Mouse (Mus musculus): Measurements from ENCODE around the gene Wwc2. TPM values are rescaled to one million over a fixed set of nuclear protein-coding genes. Genes with fewer than 3 reads are reported as not detected.
"Not testable (repeated sequence)": the region's sequence is repeated elsewhere in the genome, so short reads cannot be mapped to it uniquely, and the experiment has no call there.

The Wwc2 gene
- polyA plus RNA-seq, 1 experiment from 2014 or later = 6.6 TPM

DNA sequence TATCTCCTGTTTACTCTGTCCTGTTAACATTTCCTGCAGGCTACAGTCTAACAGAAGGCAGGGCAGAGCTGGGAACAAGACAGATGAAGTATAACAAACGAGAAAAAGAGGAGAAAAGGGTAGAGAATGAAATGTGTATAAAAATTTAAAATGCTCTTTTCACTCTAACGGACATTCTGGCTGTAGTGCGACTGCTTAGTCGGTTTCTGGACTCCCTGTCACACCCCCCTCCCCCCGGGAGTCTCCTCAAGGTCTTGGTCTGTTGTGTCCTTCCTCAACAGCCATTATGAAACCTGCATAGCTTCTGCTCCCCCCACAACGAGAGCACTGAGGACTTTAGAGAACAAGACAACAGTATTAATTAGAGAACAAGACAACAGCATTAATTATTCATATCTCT is 158.1 kb downstream of the Wwc2 start:
- no peak overlapping the region for H3K9ac ChIP-seq (replicated peaks; ENCODE audit: low read length)
- no peak for ATAC-seq (ENCODE audit: low FRiP score, low TSS enrichment)
- H3K4me3 ChIP-seq (replicated peaks; ENCODE audit: low read depth, low read length) = no peak overlapping the region
- H3K36me3 ChIP-seq (ENCODE audit: control insufficient read depth, insufficient read depth, low read length) = no peaks in the 10 kb centered on the region
- no peaks in the 10 kb centered on the region for H3K27me3 ChIP-seq (ENCODE audit: control insufficient read depth, insufficient read depth, low read length)
- no peak overlapping the region for H3K27ac ChIP-seq (replicated peaks; ENCODE audit: low read depth, low read length)
- no peak overlapping the region for H3K4me2 ChIP-seq (ENCODE audit: low read length)
- no peaks in the 10 kb centered on the region for H3K9me3 ChIP-seq (ENCODE audit: control insufficient read depth, low read length)
- no peak for DNase-seq
- 74% methylated on average over 6 of the region's 6 CpGs for WGBS
- H3K4me1 ChIP-seq (ENCODE audit: control insufficient read depth, insufficient read depth, low read length) = no peaks in the 10 kb centered on the region

DNA sequence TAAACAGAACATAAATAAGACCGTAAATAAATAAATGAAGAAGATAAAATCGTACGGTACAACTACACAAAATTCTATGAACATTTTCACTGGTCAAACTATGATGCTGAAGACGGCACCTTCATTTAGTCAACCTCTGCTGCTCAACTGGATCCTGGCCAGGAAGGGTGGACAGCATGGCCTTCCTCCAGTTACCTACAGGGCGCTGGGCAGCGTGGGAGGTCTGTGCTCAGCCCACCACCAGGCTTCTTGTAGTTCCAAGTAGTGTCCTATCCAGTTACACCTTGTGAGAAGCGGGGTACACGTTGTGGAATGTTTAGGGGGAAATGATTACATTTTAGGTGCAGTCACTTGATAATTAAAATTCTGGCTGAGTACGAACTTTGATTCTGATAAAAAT is 163.8 kb downstream of the Wwc2 start:
- WGBS = 91% methylated on average over 9 of the region's 9 CpGs

DNA sequence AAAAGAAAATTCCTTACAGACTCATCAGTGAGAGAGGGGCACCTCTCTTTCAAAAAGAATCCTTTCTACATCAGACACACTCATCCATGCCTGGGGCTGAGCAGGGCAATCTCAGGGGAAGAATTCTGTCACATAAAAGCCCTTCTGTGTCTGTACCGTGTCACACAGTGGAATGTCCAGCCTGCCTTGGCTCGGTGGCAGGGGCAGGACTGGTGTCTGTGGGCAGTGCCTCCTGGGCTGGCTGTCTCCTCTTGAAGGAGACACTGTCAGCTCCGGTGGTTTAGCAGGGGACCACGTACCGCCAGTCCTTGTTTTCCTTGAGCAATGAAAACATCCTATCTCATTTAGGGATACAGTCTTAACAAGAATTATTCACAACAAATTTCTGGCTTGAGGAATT is 165.1 kb downstream of the Wwc2 start:
- no peak for ATAC-seq (ENCODE audit: low FRiP score, low TSS enrichment)
- H3K9me3 ChIP-seq (ENCODE audit: control insufficient read depth, low read length) = no peaks in the 10 kb centered on the region
- 55% methylated on average over 5 of the region's 5 CpGs for WGBS

More for the DNA sequence above, 163.8 kb downstream of the Wwc2 start:
- H3K36me3 ChIP-seq (ENCODE audit: control insufficient read depth, insufficient read depth, low read length) = no peaks in the 10 kb centered on the region
- no peak overlapping the region for H3K9ac ChIP-seq (replicated peaks; ENCODE audit: low read length)
- H3K9me3 ChIP-seq (ENCODE audit: control insufficient read depth, low read length) = no peaks in the 10 kb centered on the region
- DNase-seq (no peak), ATAC-seq (ENCODE audit: low FRiP score, low TSS enrichment) (no peak)
- no peak overlapping the region for H3K27ac ChIP-seq (replicated peaks; ENCODE audit: low read depth, low read length)
- H3K4me2 ChIP-seq (ENCODE audit: low read length) = no peak overlapping the region
- H3K4me3 ChIP-seq (replicated peaks; ENCODE audit: low read depth, low read length) = no peak overlapping the region
- 0 out of 2 replicates have a peak, but pooled peaks cover 3% of the 10 kb centered on the region for H3K4me1 ChIP-seq (ENCODE audit: control insufficient read depth, insufficient read depth, low read length)
- no peaks in the 10 kb centered on the region for H3K27me3 ChIP-seq (ENCODE audit: control insufficient read depth, insufficient read depth, low read length)

DNA sequence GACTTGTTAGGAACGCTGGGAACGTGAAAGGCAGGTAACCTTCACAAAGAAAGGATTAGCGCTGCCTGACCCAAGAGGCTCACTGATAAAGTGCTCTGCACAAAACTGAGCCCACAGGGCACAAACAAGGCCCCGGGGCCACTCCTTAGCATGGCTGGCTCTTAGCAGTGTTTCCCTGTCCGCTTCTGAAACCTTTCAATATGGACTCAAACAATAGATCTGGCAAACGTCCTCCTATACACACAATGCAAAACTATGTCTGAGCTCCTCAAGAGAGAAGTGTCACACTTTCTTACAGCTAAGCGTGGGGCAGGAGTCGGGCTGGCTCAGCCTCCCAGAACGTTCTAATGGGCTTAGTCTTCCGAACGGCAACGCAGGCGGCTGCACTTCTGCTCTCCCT is 166.5 kb downstream of the Wwc2 start, which contains the start of gene Cldn22:
Cldn22 (plus strand) TSS at position 301 of the 400 bp plus-strand sequence.
- Histone ChIP-seq H3K4me2 (ENCODE audit: low read length) (no peak within 1 kb of the TSS), H3K9me3 (ENCODE audit: control insufficient read depth, low read length) (no peaks in the 10 kb centered on the region), H3K36me3 (ENCODE audit: control insufficient read depth, insufficient read depth, low read length) (no peaks in the 10 kb centered on the region), H3K4me1 (ENCODE audit: control insufficient read depth, insufficient read depth, low read length) (0 out of 2 replicates have a peak, but pooled peaks cover 3% of the 10 kb centered on the region), H3K27ac (replicated peaks; ENCODE audit: low read depth, low read length) (no peak within 1 kb of the TSS), H3K4me3 (replicated peaks; ENCODE audit: low read depth, low read length) (no peak within 1 kb of the TSS), H3K27me3 (ENCODE audit: control insufficient read depth, insufficient read depth, low read length) (no peaks in the 10 kb centered on the region), H3K9ac (replicated peaks; ENCODE audit: low read length) (no peak within 1 kb of the TSS)
- ATAC-seq (ENCODE audit: low FRiP score, low TSS enrichment) (no peak), DNase-seq (peak; percentile 16)
- WGBS = 32% methylated on average over 13 of the region's 13 CpGs

More for the DNA sequence above, 165.1 kb downstream of the Wwc2 start:
- H3K4me1 ChIP-seq (ENCODE audit: control insufficient read depth, insufficient read depth, low read length) = 0 out of 2 replicates have a peak, but pooled peaks cover 3% of the 10 kb centered on the region
- H3K9ac ChIP-seq (replicated peaks; ENCODE audit: low read length) = no peak overlapping the region
- no peak overlapping the region for H3K27ac ChIP-seq (replicated peaks; ENCODE audit: low read depth, low read length)
- no peak overlapping the region for H3K4me3 ChIP-seq (replicated peaks; ENCODE audit: low read depth, low read length)
- no peaks in the 10 kb centered on the region for H3K36me3 ChIP-seq (ENCODE audit: control insufficient read depth, insufficient read depth, low read length)
- DNase-seq = no peak
- no peaks in the 10 kb centered on the region for H3K27me3 ChIP-seq (ENCODE audit: control insufficient read depth, insufficient read depth, low read length)
- H3K4me2 ChIP-seq (ENCODE audit: low read length) = no peak overlapping the region

DNA sequence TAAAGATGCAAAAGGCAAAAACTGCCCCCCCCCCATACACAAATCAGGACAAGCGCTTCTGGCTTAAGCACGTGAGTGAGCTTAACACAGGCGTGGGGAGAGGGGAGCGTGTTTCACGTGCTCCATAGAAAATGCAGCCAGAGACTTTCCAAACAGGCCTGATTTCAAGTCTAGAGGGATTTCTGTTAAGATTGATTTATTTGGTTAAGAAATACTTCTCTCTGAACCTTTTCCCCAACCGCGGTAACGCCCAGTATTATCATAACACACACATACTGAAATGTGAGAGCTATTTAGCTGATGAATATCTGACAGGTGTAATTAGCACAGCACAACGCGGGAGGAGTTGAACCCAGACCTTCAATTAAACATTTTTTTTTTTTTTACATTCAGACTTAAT is 166.9 kb downstream of the Wwc2 start:
- no peak overlapping the region for H3K9ac ChIP-seq (replicated peaks; ENCODE audit: low read length)
- no peak overlapping the region for H3K4me2 ChIP-seq (ENCODE audit: low read length)
- no peaks in the 10 kb centered on the region for H3K9me3 ChIP-seq (ENCODE audit: control insufficient read depth, low read length)
- DNase-seq (peak; percentile 31), ATAC-seq (ENCODE audit: low FRiP score, low TSS enrichment) (no peak)
- 52% methylated on average over 10 of the region's 10 CpGs for WGBS
- no peak overlapping the region for H3K27ac ChIP-seq (replicated peaks; ENCODE audit: low read depth, low read length)
- H3K4me1 ChIP-seq (ENCODE audit: control insufficient read depth, insufficient read depth, low read length) = 0 out of 2 replicates have a peak, but pooled peaks cover 3% of the 10 kb centered on the region
- no peaks in the 10 kb centered on the region for H3K36me3 ChIP-seq (ENCODE audit: control insufficient read depth, insufficient read depth, low read length)
- H3K27me3 ChIP-seq (ENCODE audit: control insufficient read depth, insufficient read depth, low read length) = no peaks in the 10 kb centered on the region
- H3K4me3 ChIP-seq (replicated peaks; ENCODE audit: low read depth, low read length) = no peak overlapping the region

DNA sequence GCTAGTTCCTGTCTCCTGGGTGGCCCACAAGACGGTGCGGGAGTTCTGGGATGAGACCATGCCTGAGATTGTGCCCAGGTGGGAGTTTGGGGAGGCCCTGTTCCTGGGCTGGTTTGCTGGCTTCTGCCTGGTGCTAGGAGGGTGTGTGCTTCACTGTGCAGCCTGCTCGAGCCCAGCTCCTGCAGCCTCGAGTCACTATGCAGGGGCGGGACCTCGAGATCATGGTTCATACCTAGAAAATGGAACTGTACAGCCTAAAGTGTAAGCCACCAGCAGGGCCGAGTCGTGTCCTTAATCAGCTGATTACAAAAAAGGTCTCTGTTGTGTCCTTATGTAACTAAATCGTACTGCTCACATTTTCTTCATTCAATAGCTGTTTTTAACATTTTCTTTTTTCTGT is 168.2 kb downstream of the Wwc2 start:
- 93% methylated on average over 7 of the region's 9 CpGs for WGBS
- not testable (repeated sequence) for H3K36me3 ChIP-seq (ENCODE audit: control insufficient read depth, insufficient read depth, low read length); H3K9me3 ChIP-seq (ENCODE audit: control insufficient read depth, low read length); ATAC-seq (ENCODE audit: low FRiP score, low TSS enrichment); H3K9ac ChIP-seq (replicated peaks; ENCODE audit: low read length); H3K27me3 ChIP-seq (ENCODE audit: control insufficient read depth, insufficient read depth, low read length); DNase-seq; H3K4me1 ChIP-seq (ENCODE audit: control insufficient read depth, insufficient read depth, low read length); H3K27ac ChIP-seq (replicated peaks; ENCODE audit: low read depth, low read length); H3K4me2 ChIP-seq (ENCODE audit: low read length); H3K4me3 ChIP-seq (replicated peaks; ENCODE audit: low read depth, low read length)

DNA sequence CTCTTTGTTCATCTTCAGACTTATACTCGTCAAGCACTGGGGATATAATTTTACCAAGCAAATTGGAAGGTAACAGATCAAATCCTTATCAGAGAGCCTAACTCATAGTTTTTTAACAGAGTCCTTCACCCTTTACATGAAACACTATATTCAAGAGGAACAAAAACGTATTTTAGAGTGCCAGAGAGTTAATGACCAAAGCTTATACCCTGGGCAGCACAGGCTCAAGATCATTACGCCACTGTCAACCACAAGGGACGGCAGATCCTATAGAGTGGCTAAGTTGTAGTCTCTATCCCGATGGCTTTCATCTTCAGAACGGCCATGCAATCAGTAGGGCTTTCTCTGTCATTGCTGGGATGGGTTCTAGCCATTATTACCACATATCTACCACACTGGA is 168.9 kb downstream of the Wwc2 start, which contains the start of gene Cldn24:
Cldn24 (plus strand) TSS at position 301 of the 400 bp plus-strand sequence.
- H3K36me3 ChIP-seq (ENCODE audit: control insufficient read depth, insufficient read depth, low read length) = no peaks in the 10 kb centered on the region
- ATAC-seq (ENCODE audit: low FRiP score, low TSS enrichment) (no peak), DNase-seq (no peak)
- 0 out of 2 replicates have a peak, but pooled peaks cover 3% of the 10 kb centered on the region for H3K4me1 ChIP-seq (ENCODE audit: control insufficient read depth, insufficient read depth, low read length)
- H3K4me2 ChIP-seq (ENCODE audit: low read length) = no peak within 1 kb of the TSS
- WGBS = 86% methylated on average over 6 of the region's 6 CpGs
- no peaks in the 10 kb centered on the region for H3K27me3 ChIP-seq (ENCODE audit: control insufficient read depth, insufficient read depth, low read length)
- no peak within 1 kb of the TSS for H3K4me3 ChIP-seq (replicated peaks; ENCODE audit: low read depth, low read length)
- no peaks in the 10 kb centered on the region for H3K9me3 ChIP-seq (ENCODE audit: control insufficient read depth, low read length)
- H3K9ac ChIP-seq (replicated peaks; ENCODE audit: low read length) = no peak within 1 kb of the TSS
- H3K27ac ChIP-seq (replicated peaks; ENCODE audit: low read depth, low read length) = no peak within 1 kb of the TSS

DNA sequence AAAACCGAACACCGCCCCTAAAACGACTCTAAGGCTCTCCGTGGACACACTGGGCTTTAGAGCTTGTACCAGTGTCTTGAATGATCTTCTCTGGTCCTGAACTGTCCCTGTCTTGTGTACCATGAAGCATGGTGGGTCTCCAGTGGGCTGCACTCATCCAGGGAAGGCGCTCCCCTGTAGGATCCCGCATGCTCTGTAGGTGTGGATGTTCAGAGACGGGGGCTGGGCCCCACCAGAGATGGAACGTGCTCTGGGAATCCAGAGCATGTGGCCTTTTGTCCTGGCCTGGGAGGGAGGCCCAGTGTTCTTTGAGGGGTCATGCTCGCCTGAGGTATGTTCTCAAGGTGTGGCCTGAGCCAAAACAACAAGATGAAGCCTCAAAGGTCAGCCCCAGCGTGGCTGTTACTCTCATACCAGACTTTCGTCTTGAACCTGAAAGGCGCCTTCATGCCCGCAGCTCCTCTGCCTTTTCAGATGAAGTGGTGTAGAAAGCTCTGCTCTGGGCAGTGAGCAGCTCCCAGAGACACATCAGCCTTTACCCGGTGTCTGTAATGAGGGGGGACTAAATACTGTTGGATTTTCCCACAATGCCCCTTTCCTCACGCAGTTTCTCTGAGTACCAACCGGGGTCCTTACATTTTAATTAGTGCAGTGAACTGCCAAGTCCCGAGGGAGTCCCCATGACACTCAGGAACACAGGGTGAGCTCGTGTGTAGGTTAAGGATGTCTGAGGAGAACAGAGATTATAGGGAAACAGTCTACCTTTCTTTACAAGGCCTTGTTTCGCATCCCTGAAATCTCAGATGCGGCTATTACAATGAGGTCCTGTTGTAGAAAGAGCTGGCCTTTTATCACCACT is 169.6 kb downstream of the Wwc2 start:
- no peak overlapping the region for H3K4me2 ChIP-seq (ENCODE audit: low read length)
- H3K27me3 ChIP-seq (ENCODE audit: control insufficient read depth, insufficient read depth, low read length) = no peaks in the 10 kb centered on the region
- H3K9me3 ChIP-seq (ENCODE audit: control insufficient read depth, low read length) = no peaks in the 10 kb centered on the region
- H3K36me3 ChIP-seq (ENCODE audit: control insufficient read depth, insufficient read depth, low read length) = no peaks in the 10 kb centered on the region
- 84% methylated on average over 20 of the region's 20 CpGs for WGBS
- DNase-seq (no peak), ATAC-seq (ENCODE audit: low FRiP score, low TSS enrichment) (no peak)
- H3K4me1 ChIP-seq (ENCODE audit: control insufficient read depth, insufficient read depth, low read length) = 0 out of 2 replicates have a peak, but pooled peaks cover 3% of the 10 kb centered on the region
- no peak overlapping the region for H3K9ac ChIP-seq (replicated peaks; ENCODE audit: low read length)
- H3K27ac ChIP-seq (replicated peaks; ENCODE audit: low read depth, low read length) = no peak overlapping the region
- no peak overlapping the region for H3K4me3 ChIP-seq (replicated peaks; ENCODE audit: low read depth, low read length)

DNA sequence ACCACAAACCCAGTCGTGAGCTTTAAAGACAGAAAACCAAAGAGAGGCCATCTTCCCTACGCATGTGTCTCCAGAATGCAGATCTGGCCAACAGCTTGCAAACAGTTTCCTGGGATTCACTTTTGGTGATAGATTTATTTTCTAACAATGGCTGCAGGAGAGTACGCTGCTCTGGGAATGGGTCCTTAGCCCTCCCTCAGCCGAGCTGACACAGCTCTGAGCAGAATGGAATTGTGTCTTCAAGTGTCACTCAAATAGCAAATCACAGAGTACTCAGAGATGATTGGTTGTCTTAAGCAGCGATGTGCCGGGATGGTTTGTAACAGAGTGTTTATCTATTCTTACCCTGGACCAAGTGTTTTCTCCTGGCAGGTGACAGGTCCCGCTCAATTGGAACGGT is 171.7 kb downstream of the Wwc2 start:
- Histone ChIP-seq H3K9ac (replicated peaks; ENCODE audit: low read length) (no peak overlapping the region), H3K9me3 (ENCODE audit: control insufficient read depth, low read length) (no peaks in the 10 kb centered on the region), H3K4me2 (ENCODE audit: low read length) (no peak overlapping the region), H3K4me3 (replicated peaks; ENCODE audit: low read depth, low read length) (no peak overlapping the region), H3K27me3 (ENCODE audit: control insufficient read depth, insufficient read depth, low read length) (no peaks in the 10 kb centered on the region), H3K27ac (replicated peaks; ENCODE audit: low read depth, low read length) (no peak overlapping the region), H3K36me3 (ENCODE audit: control insufficient read depth, insufficient read depth, low read length) (no peaks in the 10 kb centered on the region), H3K4me1 (ENCODE audit: control insufficient read depth, insufficient read depth, low read length) (no peaks in the 10 kb centered on the region)
- WGBS = 89% methylated on average over 8 of the region's 8 CpGs
- ATAC-seq (ENCODE audit: low FRiP score, low TSS enrichment) (no peak), DNase-seq (no peak)

All from midbrain, embryonic 14.5 days (tissue).